Mouse (Mus musculus) CH12.LX (cell line): ENCODE measurements around the gene Bst1.
A peak's percentile ranks its signal among the peaks of the same experiment; 100 is the strongest.

Experiments used
- CTCF ChIP-seq, 2 experiments: IDR thresholded peaks in 1 of 2; conservative IDR thresholded peaks in 1 of 2; 2 replicates each; pipeline ENCODE4 v1.5.1; 2011 to 2012; ENCODE audit warnings: low read depth in 2 of 2, low read length in 2 of 2, improper control_type of control experiment in 1 of 2, inconsistent platforms in 1 of 2, mild to moderate bottlenecking in 1 of 2, moderate library complexity in 1 of 2
- MAFK ChIP-seq: IDR thresholded peaks from 2 replicates; pipeline ENCODE4 v1.6.1; 2011; ENCODE audit warnings: low read length, improper control_type of control experiment; ENCODE audit not compliant: insufficient replicate concordance
- MEF2A ChIP-seq: IDR thresholded peaks from 2 replicates; pipeline ENCODE4 v1.6.1; 2014; ENCODE audit warnings: low read depth, mild to moderate bottlenecking, inconsistent platforms, low read length, improper control_type of control experiment, borderline replicate concordance
- POLR2A ChIP-seq: IDR thresholded peaks from 2 replicates; pipeline ENCODE4 v1.6.1; 2011; ENCODE audit warnings: low read depth, mild to moderate bottlenecking, improper control_type of control experiment, low read length
- SIN3A ChIP-seq: IDR thresholded peaks from 2 replicates; pipeline ENCODE4 v1.6.1; 2012; ENCODE audit warnings: low read length, improper control_type of control experiment, inconsistent platforms
- TCF12 ChIP-seq: IDR thresholded peaks from 2 replicates; pipeline ENCODE4 v1.6.1; 2014; ENCODE audit warnings: low read depth, mild to moderate bottlenecking, inconsistent platforms, low read length, improper control_type of control experiment
- ZC3H11A ChIP-seq: IDR thresholded peaks from 2 replicates; pipeline ENCODE4 v1.6.1; 2012; ENCODE audit warnings: low read depth, mild to moderate bottlenecking, inconsistent platforms, low read length, improper control_type of control experiment

DNA sequence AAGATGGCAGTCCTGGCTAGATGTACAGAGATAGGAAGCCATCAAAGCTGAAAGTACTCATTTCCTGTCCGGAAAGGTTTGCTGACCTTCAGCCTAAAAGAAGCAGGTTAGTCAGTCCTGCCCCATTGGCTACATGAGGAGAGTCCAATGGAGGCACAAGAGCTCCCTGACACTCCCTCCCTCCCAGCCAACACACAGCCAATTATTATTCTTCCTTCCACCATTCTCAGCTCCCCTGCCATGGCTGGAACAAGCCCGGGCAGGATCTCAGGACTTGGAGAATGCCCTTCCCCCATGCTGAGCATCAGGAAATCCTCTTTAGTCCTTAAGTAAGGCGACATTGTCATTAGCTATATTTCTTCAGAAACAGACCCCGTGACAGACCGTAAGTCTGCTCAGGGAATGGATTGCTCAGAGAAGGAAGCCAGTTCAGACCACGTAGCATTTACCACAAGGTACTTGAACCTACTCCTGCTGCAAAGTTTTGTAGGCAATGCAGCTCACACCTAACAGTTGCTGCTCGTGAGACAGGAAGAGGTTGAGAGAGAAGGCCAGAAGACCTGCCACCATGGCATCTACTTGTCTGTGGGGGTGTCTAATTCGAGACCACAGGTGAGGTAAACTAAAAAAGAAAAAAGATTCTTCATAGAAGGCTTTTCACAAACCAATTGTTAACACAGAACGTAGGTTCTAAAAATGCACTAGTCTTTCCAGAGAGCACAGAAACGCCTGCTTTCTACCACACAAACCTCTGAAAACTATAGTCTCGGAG lies 34.6 kb downstream of the Bst1 start:
- TF ChIP-seq CTCF (conservative IDR thresholded peaks at IDR 0.05 in 1 of 2, IDR thresholded peaks at IDR 0.05 in 1 of 2; ENCODE audit: low read depth in 2 of 2, low read length in 2 of 2) (no peak), SIN3A (no peak), MEF2A (0 out of 2 replicates have a peak, but pooled peaks have one; percentile 11), ZC3H11A (no peak), POLR2A (peak; percentile 32; the same call in 1 of the 2 replicates), MAFK (no peak), TCF12 (peak; percentile 23; the same call in 1 of the 2 replicates)
